Mouse (Mus musculus) stomach, postnatal 0 days (tissue): ENCODE results near the gene Cftr. TPM values are rescaled to one million over a fixed set of nuclear protein-coding genes. Genes with fewer than 3 reads are reported as not detected.

Experiments
- ATAC-seq: fragments of 200-750 bp; cut with Nextera tagmentation; 2 replicates; pipeline ENCODE4 v1.8.0; 2017; ENCODE audit not compliant: low FRiP score, low TSS enrichment
- DNase-seq: peaks from one replicate; pipeline ENCODE4 v3.0.0-alpha.2; 2016; ENCODE audit warnings: low spot score
- H3K27ac ChIP-seq: fragments of 300-500 bp; sonication (generic); replicated peaks from 2 replicates; pipeline ENCODE4 v1.5.1; 2014; ENCODE audit warnings: mild to moderate bottlenecking, control low read depth
- H3K27me3 ChIP-seq: fragments of 300-500 bp; sonication (generic); 2 replicates; pipeline ENCODE4 v1.6.1; 2014; ENCODE audit warnings: low read length; ENCODE audit not compliant: control insufficient read depth, insufficient read depth
- H3K36me3 ChIP-seq: fragments of 300-500 bp; sonication (generic); 2 replicates; pipeline ENCODE4 v1.6.1; 2014; ENCODE audit warnings: low read length, mixed read lengths; ENCODE audit not compliant: control insufficient read depth, insufficient read depth
- H3K4me1 ChIP-seq: fragments of 300-500 bp; sonication (generic); replicated peaks from 2 replicates; pipeline ENCODE4 v1.6.1; 2014; ENCODE audit warnings: antibody characterized with exemption; ENCODE audit not compliant: control insufficient read depth, insufficient read depth
- H3K4me2 ChIP-seq: fragments of 300-500 bp; sonication (generic); replicated peaks from 2 replicates; pipeline ENCODE4 v1.6.1; 2014; ENCODE audit warnings: low read depth, mild to moderate bottlenecking, control low read depth, moderate library complexity
- H3K4me3 ChIP-seq: fragments of 300-500 bp; sonication (generic); 2 replicates; pipeline ENCODE4 v1.5.1; 2014; ENCODE audit warnings: low read depth, low read length, control low read depth
- H3K9ac ChIP-seq: fragments of 300-500 bp; sonication (generic); 2 replicates; pipeline ENCODE4 v1.6.1; 2014; ENCODE audit warnings: mild to moderate bottlenecking, low read length, control low read depth, mixed read lengths
- H3K9me3 ChIP-seq: fragments of 300-500 bp; sonication (generic); 2 replicates; pipeline ENCODE4 v1.6.1; 2016; ENCODE audit warnings: low read length; ENCODE audit not compliant: control insufficient read depth
- CTCF ChIP-seq: IDR thresholded peaks from 2 replicates; pipeline ENCODE4 v1.5.1; 2016; ENCODE audit warnings: antibody characterized with exemption, low read depth, mild to moderate bottlenecking, moderate library complexity
- EP300 ChIP-seq: optimal IDR thresholded peaks from 2 replicates; pipeline ENCODE3; 2016; ENCODE audit warnings: antibody characterized with exemption
- WGBS: fragments of 180-500 bp; shearing (Covaris S2); extraction: QIAGEN DNeasy Blood & Tissue Kit; methylation state at CpG from one replicate; pipeline ENCODE4 v1.1.7; 2014; 5-methylcytosine and 5-hydroxymethylcytosine counted together
- polyA plus RNA-seq: library from polyadenylated mRNA; unstranded; fragments of >200 nt; fragmentation: Nextera tagmentation; extraction: Ambion mirVana; gene quantifications from 2 replicates; pipeline ENCODE4 v1.2.1, GENCODE M21; 2015

Gene Cftr
- polyA plus RNA-seq, 1 experiment from 2014 or later: 0.57 TPM

DNA sequence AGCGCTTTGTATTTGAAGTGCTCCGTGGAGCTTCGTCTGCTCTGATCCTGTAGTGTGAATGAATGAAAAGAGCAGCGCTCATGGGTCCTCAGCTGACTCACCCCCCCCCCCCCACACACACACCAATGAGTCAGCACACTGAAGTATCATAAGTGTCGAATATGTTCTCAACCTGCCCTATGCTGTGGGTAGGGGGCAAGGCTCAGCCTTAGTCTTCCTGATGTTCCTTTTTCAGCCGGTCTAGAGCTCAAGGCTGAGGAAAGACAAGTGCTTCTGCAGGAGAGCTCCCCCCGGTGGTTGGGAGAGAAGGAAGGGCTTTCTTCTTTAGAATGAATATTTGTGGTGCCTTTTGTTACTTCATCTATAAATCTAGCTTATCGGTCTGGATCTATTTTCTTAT, 1.1 kb downstream of the Cftr start:
- no peaks in the 10 kb centered on the region for H3K9me3 ChIP-seq
- WGBS: 45% methylated on average over 8 of the region's 8 CpGs

DNA sequence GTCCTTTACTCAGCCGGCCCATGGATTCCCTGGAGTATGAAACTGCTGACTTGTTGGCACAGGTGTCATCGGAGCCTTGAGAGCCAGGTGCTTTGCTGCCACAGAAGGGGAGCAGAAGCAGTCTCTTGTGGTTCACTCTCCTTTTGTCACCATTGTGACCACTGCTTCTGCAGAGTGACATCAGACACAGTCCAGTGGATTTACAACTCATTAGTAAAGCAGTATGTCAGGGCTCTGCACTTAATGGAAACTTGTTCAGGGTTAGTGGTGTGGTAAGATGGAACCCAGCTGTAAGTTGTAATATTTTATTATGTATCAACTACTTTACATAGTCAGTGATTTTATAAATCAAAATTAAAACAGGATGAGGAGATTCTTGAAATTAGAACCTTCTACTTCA, 7.0 kb downstream of the Cftr start:
- no peak for ATAC-seq
- DNase-seq: no peak
- WGBS: 81% methylated on average over 2 of the region's 2 CpGs
- Histone ChIP-seq H3K27me3 (no peaks in the 10 kb centered on the region), H3K4me2 (no peak overlapping the region), H3K9ac (no peak overlapping the region), H3K27ac (no peak overlapping the region), H3K9me3 (no peaks in the 10 kb centered on the region), H3K4me3 (no peak overlapping the region), H3K36me3 (no peaks in the 10 kb centered on the region), H3K4me1 (no peaks in the 10 kb centered on the region)
- TF ChIP-seq EP300 (no peak), CTCF (no peak)

More for the DNA sequence above, 1.1 kb downstream of the Cftr start:
- TF ChIP-seq CTCF: peak; percentile 69
- TF ChIP-seq EP300: no peak
- peak; percentile 61; the same call in 1 of the 2 replicates for ATAC-seq
- Histone ChIP-seq H3K27me3 (no peaks in the 10 kb centered on the region), H3K4me2 (no peak overlapping the region), H3K4me3 (no peak overlapping the region), H3K36me3 (no peaks in the 10 kb centered on the region), H3K27ac (no peak overlapping the region), H3K9ac (no peak overlapping the region), H3K4me1 (no peaks in the 10 kb centered on the region)
- DNase-seq: peak; percentile 63

DNA sequence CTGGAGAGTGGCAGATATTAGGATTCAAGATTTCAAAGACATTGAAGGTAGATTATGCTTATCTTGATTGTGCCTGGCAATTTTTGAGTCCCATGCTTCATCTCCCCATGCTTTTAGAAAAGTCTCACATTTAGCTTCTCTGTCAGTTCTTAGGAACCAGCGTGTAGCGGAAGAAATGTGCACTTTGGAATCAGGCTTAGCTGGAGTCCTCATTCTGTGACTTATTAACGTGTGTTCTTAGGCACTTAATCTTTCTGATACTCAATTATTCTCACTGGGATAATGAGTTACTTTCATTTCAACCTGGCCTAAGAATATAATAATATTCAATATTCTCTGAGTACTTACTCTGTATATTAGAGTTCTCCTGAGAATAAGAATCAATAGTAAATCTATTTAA, 10.2 kb downstream of the Cftr start:
- no peak for DNase-seq
- Histone ChIP-seq H3K4me3 (no peak overlapping the region), H3K27me3 (no peaks in the 10 kb centered on the region), H3K36me3 (no peaks in the 10 kb centered on the region), H3K4me2 (no peak overlapping the region), H3K9ac (no peak overlapping the region), H3K4me1 (no peaks in the 10 kb centered on the region), H3K27ac (no peak overlapping the region), H3K9me3 (no peaks in the 10 kb centered on the region)
- no peak for ATAC-seq
- no peak for TF ChIP-seq CTCF
- TF ChIP-seq EP300: no peak
- 47% methylated on average over 3 of the region's 3 CpGs for WGBS

DNA sequence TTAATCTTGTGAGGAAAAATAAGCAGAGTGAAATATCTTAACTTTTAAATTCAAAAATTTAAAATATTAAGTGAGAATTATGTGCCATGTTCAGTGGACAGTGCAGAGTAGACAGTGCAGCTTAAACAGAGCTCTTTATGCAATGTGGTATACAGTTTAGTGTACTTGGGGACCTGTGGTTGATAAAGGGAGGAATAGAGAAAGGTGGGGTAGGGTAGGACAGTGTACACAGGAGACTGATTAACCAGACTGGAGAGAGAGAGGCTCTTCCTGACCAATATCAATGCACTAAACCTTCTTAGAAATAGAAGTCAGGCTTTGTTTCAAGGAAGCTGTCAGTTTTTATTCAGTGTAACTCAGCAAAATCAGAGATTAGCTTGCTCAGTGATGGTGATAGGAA, 12.4 kb downstream of the Cftr start:
- no peak overlapping the region for H3K27ac ChIP-seq
- no peaks in the 10 kb centered on the region for H3K9me3 ChIP-seq
- H3K36me3 ChIP-seq: no peaks in the 10 kb centered on the region
- H3K4me1 ChIP-seq: no peaks in the 10 kb centered on the region
- TF ChIP-seq CTCF (no peak), EP300 (no peak)
- no peaks in the 10 kb centered on the region for H3K27me3 ChIP-seq
- DNase-seq: no peak
- no peak for ATAC-seq
- H3K4me2 ChIP-seq: no peak overlapping the region
- no peak overlapping the region for H3K9ac ChIP-seq
- H3K4me3 ChIP-seq: no peak overlapping the region

DNA sequence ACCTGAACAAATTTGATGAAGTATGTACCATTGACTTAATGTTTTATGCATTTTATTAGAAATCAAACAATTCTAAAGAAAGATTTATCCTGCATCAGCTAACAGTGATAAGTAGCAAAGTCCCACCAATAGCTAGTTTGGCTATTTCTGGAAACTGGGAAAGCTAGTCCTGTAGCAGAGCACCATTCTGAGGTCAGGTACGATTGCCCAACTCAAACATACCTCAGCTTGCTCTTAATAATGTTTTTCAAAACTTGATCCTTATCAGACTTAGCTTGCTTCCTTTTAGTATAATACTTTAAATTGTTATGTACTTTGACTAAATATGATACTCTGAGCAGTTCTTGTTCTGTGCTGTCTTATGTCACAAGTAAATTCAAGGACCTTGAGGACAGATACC, 50.2 kb downstream of the Cftr start:
- ATAC-seq (no peak), DNase-seq (no peak)
- no peaks in the 10 kb centered on the region for H3K27me3 ChIP-seq
- H3K36me3 ChIP-seq: no peaks in the 10 kb centered on the region
- WGBS: 38% methylated on average over 1 of the region's 1 CpGs
- no peak overlapping the region for H3K4me3 ChIP-seq
- H3K9ac ChIP-seq: no peak overlapping the region
- no peaks in the 10 kb centered on the region for H3K9me3 ChIP-seq
- no peak for TF ChIP-seq CTCF
- no peak for TF ChIP-seq EP300
- no peaks in the 10 kb centered on the region for H3K4me1 ChIP-seq
- H3K4me2 ChIP-seq: no peak overlapping the region
- H3K27ac ChIP-seq: no peak overlapping the region

- WGBS: 89% methylated on average over 4 of the region's 4 CpGs
- no peaks in the 10 kb centered on the region for H3K4me1 ChIP-seq
These were observed 52.7 kb downstream of the Cftr start for GRCm38 (mm10) chr6:18223206-18223605.

More at GRCm38 (mm10) chr6:18223206-18223605, 52.7 kb downstream of the Cftr start:
- no peak for DNase-seq
- Histone ChIP-seq H3K4me3 (no peak overlapping the region), H3K9me3 (no peaks in the 10 kb centered on the region), H3K9ac (no peak overlapping the region), H3K4me2 (no peak overlapping the region), H3K27me3 (no peaks in the 10 kb centered on the region), H3K36me3 (no peaks in the 10 kb centered on the region), H3K27ac (no peak overlapping the region)
- TF ChIP-seq EP300 (no peak), CTCF (no peak)
- ATAC-seq: no peak
